Mouse (Mus musculus) liver, embryonic 15.5 days (tissue): ENCODE data around the gene Col4a4. TPM values are rescaled to one million over a fixed set of nuclear protein-coding genes. Genes with fewer than 3 reads are reported as not detected.

ENCODE experiments used
- ATAC-seq: fragments of 200-750 bp; cut with Nextera tagmentation; 2 replicates; pipeline ENCODE4 v1.8.0; 2017; ENCODE audit warnings: moderate number of reproducible peaks, mild to moderate bottlenecking, moderate library complexity; ENCODE audit not compliant: insufficient read depth
- H3K27ac ChIP-seq: fragments of 300-500 bp; sonication (generic); replicated peaks from 2 replicates; pipeline ENCODE4 v1.5.1; 2015; ENCODE audit warnings: mild to moderate bottlenecking, inconsistent platforms
- H3K27me3 ChIP-seq: fragments of 300-500 bp; sonication (generic); 2 replicates; pipeline ENCODE4 v1.6.1; 2015; ENCODE audit warnings: mild to moderate bottlenecking, inconsistent platforms
- H3K36me3 ChIP-seq: fragments of 300-500 bp; sonication (generic); replicated peaks from 2 replicates; pipeline ENCODE4 v1.6.1; 2015; ENCODE audit warnings: moderate library complexity, mild to moderate bottlenecking, inconsistent platforms
- H3K4me1 ChIP-seq: fragments of 300-500 bp; sonication (generic); replicated peaks from 2 replicates; pipeline ENCODE4 v1.6.1; 2015; ENCODE audit warnings: inconsistent platforms
- H3K4me2 ChIP-seq: fragments of 300-500 bp; sonication (generic); 2 replicates; pipeline ENCODE4 v1.6.1; 2015; ENCODE audit warnings: moderate library complexity, mild to moderate bottlenecking, inconsistent platforms
- H3K4me3 ChIP-seq: fragments of 300-500 bp; sonication (generic); replicated peaks from 2 replicates; pipeline ENCODE4 v1.5.1; 2015; ENCODE audit warnings: mild to moderate bottlenecking, inconsistent platforms
- H3K9ac ChIP-seq: fragments of 300-500 bp; sonication (generic); 2 replicates; pipeline ENCODE4 v1.6.1; 2015; ENCODE audit warnings: moderate library complexity, mild to moderate bottlenecking, inconsistent platforms
- H3K9me3 ChIP-seq: fragments of 300-500 bp; sonication (generic); replicated peaks from 2 replicates; pipeline ENCODE4 v1.6.1; 2016; ENCODE audit warnings: inconsistent platforms
- WGBS: fragments of 180-500 bp; shearing (Covaris S2); methylation state at CpG from one replicate; pipeline ENCODE4 v1.1.7; 2015; ENCODE audit warnings: mixed read lengths; ENCODE audit not compliant: insufficient replicate concordance; 5-methylcytosine and 5-hydroxymethylcytosine counted together
- polyA plus RNA-seq: library from polyadenylated mRNA; unstranded; fragments of >200 nt; fragmentation: Nextera tagmentation; extraction: Ambion mirVana; gene quantifications from 2 replicates; pipeline ENCODE4 v1.2.1, GENCODE M21; 2015

The Col4a4 gene
- polyA plus RNA-seq, 1 experiment from 2014 or later = 0.14 TPM

DNA sequence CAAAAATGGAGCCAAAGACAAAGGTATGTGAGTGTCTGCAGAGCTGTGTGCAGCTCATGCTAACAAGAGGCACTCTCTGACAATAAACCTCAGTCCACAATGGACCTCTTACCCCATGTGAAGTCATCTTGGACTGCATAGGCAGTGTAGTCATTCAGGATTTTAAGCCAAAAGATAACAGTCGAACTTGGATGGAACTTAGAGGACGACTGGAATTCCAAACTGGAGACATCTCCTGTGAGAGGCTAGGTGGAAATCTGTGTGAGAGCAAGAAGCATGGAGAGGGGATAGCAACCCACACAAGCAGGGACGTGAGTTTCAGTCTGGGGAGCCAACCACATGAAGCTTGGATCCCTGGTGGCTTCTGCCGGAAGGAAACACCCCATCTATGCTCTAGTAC, 136.8 kb downstream of the Col4a4 start:
- 65% methylated on average over 4 of the region's 4 CpGs for WGBS
- Histone ChIP-seq H3K9me3 (no peaks in the 10 kb centered on the region), H3K4me1 (no peaks in the 10 kb centered on the region), H3K9ac (no peak overlapping the region), H3K4me2 (no peak overlapping the region), H3K27ac (no peak overlapping the region), H3K36me3 (no peaks in the 10 kb centered on the region), H3K27me3 (no peaks in the 10 kb centered on the region), H3K4me3 (no peak overlapping the region)
- no peak for ATAC-seq

DNA sequence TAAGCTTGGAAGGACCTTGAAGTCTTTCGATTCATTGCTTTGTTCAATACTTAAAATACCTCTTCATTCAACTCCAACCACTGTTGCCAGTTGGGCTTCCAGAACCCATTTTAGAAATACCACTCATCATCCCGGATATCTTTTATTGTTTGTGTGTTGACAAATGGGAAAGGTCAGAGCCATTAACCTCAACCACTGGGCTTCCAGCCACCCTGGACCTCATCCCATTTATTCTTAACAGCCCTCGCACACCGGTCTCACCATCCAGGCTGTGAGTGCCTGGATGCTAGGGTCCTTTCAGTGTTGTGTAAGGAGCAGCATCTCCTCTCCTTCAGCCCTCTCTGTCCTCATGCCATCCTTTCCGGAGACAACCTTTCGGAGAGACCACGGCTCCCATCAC, 140.6 kb downstream of the Col4a4 start:
- Histone ChIP-seq H3K4me3 (no peak overlapping the region), H3K27ac (no peak overlapping the region), H3K36me3 (no peaks in the 10 kb centered on the region), H3K4me1 (no peaks in the 10 kb centered on the region), H3K27me3 (no peaks in the 10 kb centered on the region), H3K9me3 (no peaks in the 10 kb centered on the region), H3K4me2 (no peak overlapping the region), H3K9ac (no peak overlapping the region)
- no peak for ATAC-seq
- WGBS = 78% methylated on average over 7 of the region's 7 CpGs

DNA sequence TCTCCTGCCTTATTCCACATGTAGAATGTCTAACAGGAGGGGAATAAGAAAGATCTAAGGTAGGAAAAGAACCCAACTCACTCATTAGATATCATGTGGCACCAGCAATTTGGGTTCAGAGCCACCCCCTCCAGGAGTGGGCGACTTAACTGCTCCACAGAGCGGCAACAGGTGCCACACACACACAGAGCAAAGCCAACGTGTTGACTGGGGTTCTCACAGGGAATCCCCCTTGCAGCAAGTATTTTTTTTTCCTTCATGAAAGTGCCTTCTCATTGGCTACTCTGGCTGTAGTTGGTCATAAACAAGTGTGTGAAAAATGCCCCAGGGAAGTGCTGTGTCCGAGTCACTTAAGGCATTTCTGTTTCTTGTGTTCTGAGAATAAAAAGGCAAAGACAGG, 143.1 kb downstream of the Col4a4 start:
- no peaks in the 10 kb centered on the region for H3K4me1 ChIP-seq
- H3K27me3 ChIP-seq = no peaks in the 10 kb centered on the region
- no peak overlapping the region for H3K4me3 ChIP-seq
- no peak overlapping the region for H3K4me2 ChIP-seq
- no peak overlapping the region for H3K27ac ChIP-seq
- ATAC-seq = no peak
- no peak overlapping the region for H3K9ac ChIP-seq
- WGBS = 59% methylated on average over 4 of the region's 4 CpGs
- H3K36me3 ChIP-seq = no peaks in the 10 kb centered on the region
- H3K9me3 ChIP-seq = no peaks in the 10 kb centered on the region

- H3K27ac ChIP-seq = no peak overlapping the region
- ATAC-seq = no peak
- no peaks in the 10 kb centered on the region for H3K27me3 ChIP-seq
- no peaks in the 10 kb centered on the region for H3K4me1 ChIP-seq
- no peak overlapping the region for H3K4me3 ChIP-seq
- no peak overlapping the region for H3K4me2 ChIP-seq
- no peak overlapping the region for H3K9ac ChIP-seq
- WGBS = 67% methylated on average over 1 of the region's 1 CpGs
- no peaks in the 10 kb centered on the region for H3K9me3 ChIP-seq
- H3K36me3 ChIP-seq = no peaks in the 10 kb centered on the region
Measured at GRCm38 (mm10) chr1:82440123-82440522, 146.5 kb downstream of the Col4a4 start.

- no peak overlapping the region for H3K27ac ChIP-seq
- no peak overlapping the region for H3K9ac ChIP-seq
- no peak overlapping the region for H3K4me3 ChIP-seq
- WGBS = 73% methylated on average over 3 of the region's 3 CpGs
- no peaks in the 10 kb centered on the region for H3K9me3 ChIP-seq
- no peaks in the 10 kb centered on the region for H3K36me3 ChIP-seq
- ATAC-seq = no peak
- H3K27me3 ChIP-seq = no peaks in the 10 kb centered on the region
- H3K4me2 ChIP-seq = no peak overlapping the region
- no peaks in the 10 kb centered on the region for H3K4me1 ChIP-seq
Measured at GRCm38 (mm10) chr1:82437273-82437672, 149.4 kb downstream of the Col4a4 start.

DNA sequence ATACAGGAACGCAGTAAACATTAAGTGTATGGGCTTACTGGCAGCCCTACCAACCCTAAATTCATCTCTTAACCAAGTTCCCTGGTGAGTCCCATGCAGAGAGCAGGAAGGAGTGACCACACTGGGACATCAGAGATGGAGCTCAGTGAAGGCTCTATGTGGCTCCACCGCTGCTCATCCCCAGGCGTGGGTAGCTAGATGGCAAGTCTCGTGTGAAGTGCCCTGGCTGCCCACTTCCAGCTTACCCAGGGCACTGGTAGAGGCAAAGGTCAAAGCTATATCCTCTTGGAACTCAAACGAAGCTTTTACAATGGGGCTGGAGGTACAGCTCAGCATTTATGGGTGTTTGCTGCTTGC, 153.0 kb downstream of the Col4a4 start:
- WGBS = 64% methylated on average over 5 of the region's 5 CpGs
- no peak for ATAC-seq
- H3K9me3 ChIP-seq = no peaks in the 10 kb centered on the region
- H3K27me3 ChIP-seq = no peaks in the 10 kb centered on the region
- no peak overlapping the region for H3K4me2 ChIP-seq
- H3K4me1 ChIP-seq = no peaks in the 10 kb centered on the region
- no peak overlapping the region for H3K4me3 ChIP-seq
- H3K36me3 ChIP-seq = no peaks in the 10 kb centered on the region
- no peak overlapping the region for H3K9ac ChIP-seq
- no peak overlapping the region for H3K27ac ChIP-seq

DNA sequence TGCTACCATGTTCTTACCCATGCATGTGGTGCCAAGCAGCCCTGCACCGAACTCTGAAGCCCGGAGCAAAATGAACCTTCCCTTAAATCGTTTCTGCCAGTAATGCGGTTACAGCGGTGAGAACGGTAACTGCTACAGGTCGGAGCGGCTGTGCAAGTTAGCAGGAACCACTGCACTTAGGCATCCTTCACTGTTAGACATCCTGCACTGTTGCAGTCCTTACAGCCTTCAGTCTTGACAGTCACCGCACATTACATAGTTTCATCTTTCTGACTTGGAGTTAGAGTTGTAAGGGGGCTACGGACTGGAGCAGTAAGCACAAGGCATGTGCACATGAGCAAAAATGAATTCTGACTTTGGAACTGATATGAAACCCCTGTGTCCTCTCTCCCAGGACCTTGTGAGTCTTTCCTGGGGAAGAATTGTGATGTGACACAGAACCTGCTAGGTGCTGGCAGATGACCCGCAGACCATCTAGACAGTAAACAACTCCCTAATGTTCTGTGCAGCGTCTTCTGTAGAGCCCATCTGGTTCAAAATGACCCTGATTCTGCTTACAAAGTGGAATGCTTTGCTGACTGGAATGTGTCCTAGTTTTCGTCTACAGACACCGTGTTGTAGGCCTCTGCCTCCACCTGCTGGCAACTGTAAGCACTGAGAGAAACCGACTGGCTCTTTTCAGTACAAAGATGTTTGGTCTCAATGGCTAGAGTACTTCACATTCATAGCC, 153.6 kb downstream of the Col4a4 start:
- no peak overlapping the region for H3K4me2 ChIP-seq
- H3K9me3 ChIP-seq = no peaks in the 10 kb centered on the region
- H3K36me3 ChIP-seq = no peaks in the 10 kb centered on the region
- no peaks in the 10 kb centered on the region for H3K27me3 ChIP-seq
- H3K9ac ChIP-seq = no peak overlapping the region
- no peak overlapping the region for H3K4me3 ChIP-seq
- H3K4me1 ChIP-seq = no peaks in the 10 kb centered on the region
- no peak overlapping the region for H3K27ac ChIP-seq
- 64% methylated on average over 15 of the region's 15 CpGs for WGBS
- ATAC-seq = no peak

DNA sequence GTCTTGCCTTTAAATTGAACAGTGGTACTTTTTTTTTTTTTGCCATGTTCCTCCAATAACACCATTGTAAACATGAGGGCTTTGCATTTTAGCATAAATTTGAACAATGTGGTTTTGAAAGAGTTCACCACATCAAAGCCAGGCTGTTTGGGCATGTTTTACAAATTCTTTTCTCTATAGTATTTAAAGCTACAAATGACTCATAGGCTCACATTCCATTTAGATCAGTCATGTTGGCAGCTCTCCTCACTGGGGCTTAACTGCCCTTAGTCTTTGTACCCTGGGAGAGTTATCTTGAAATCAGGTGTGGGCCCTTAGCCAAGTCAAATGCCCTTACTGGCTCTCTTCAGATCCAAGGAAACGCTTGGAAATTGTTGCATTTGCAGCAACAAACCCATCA, 157.6 kb downstream of the Col4a4 start:
- WGBS = 36% methylated on average over 1 of the region's 1 CpGs
- no peaks in the 10 kb centered on the region for H3K36me3 ChIP-seq
- no peaks in the 10 kb centered on the region for H3K4me1 ChIP-seq
- H3K9ac ChIP-seq = no peak overlapping the region
- ATAC-seq = no peak
- H3K4me3 ChIP-seq = no peak overlapping the region
- H3K27me3 ChIP-seq = no peaks in the 10 kb centered on the region
- H3K4me2 ChIP-seq = no peak overlapping the region
- H3K27ac ChIP-seq = no peak overlapping the region
- H3K9me3 ChIP-seq = no peaks in the 10 kb centered on the region

DNA sequence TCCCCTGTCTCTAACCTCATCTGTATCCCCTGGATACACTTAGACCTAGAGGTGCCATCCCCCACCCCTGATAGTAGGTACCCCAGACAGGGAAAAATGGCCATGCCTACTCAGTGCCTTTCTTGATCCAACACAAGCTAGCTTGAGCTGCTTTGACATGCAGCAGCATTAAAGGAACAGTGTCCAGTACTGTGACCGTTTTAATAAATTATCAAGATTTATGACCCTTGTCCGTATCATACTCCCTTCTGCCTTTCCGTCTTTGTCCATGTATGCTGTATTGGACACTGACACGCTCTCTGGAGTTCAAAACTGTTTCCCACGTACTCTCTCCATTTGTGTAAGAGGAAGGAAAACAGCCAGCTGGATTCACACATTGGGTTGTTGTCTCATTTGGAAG, 158.9 kb downstream of the Col4a4 start:
- no peak for ATAC-seq
- H3K4me1 ChIP-seq = no peaks in the 10 kb centered on the region
- no peak overlapping the region for H3K4me3 ChIP-seq
- H3K4me2 ChIP-seq = no peak overlapping the region
- no peak overlapping the region for H3K27ac ChIP-seq
- no peaks in the 10 kb centered on the region for H3K9me3 ChIP-seq
- WGBS = 79% methylated on average over 5 of the region's 5 CpGs
- no peak overlapping the region for H3K9ac ChIP-seq
- no peaks in the 10 kb centered on the region for H3K36me3 ChIP-seq
- no peaks in the 10 kb centered on the region for H3K27me3 ChIP-seq

GRCm38 (mm10) chr1:82415641-82416040, 171.0 kb downstream of the Col4a4 start:
- no peak overlapping the region for H3K4me2 ChIP-seq
- no peak overlapping the region for H3K27ac ChIP-seq
- no peaks in the 10 kb centered on the region for H3K4me1 ChIP-seq
- H3K27me3 ChIP-seq = no peaks in the 10 kb centered on the region
- WGBS = 60% methylated on average over 4 of the region's 4 CpGs
- H3K9me3 ChIP-seq = no peaks in the 10 kb centered on the region
- H3K4me3 ChIP-seq = no peak overlapping the region
- H3K9ac ChIP-seq = no peak overlapping the region
- no peaks in the 10 kb centered on the region for H3K36me3 ChIP-seq
- no peak for ATAC-seq

- ATAC-seq = no peak
- Histone ChIP-seq H3K27me3 (no peaks in the 10 kb centered on the region), H3K4me2 (no peak overlapping the region), H3K36me3 (no peaks in the 10 kb centered on the region), H3K9ac (no peak overlapping the region), H3K9me3 (no peaks in the 10 kb centered on the region), H3K27ac (no peak overlapping the region), H3K4me3 (no peak overlapping the region), H3K4me1 (no peaks in the 10 kb centered on the region)
- 74% methylated on average over 3 of the region's 3 CpGs for WGBS
Measured at GRCm38 (mm10) chr1:82414434-82415045, 172.1 kb downstream of the Col4a4 start.

GRCm38 (mm10) chr1:82412085-82412484, 174.6 kb downstream of the Col4a4 start:
- whole genome bisulfite sequencing = 40% methylated on average over 4 of the region's 4 CpGs
- no peaks in the 10 kb centered on the region for H3K4me1 ChIP-seq
- no peak overlapping the region for H3K9ac ChIP-seq
- no peaks in the 10 kb centered on the region for H3K36me3 ChIP-seq
- H3K27ac ChIP-seq = no peak overlapping the region
- no peaks in the 10 kb centered on the region for H3K9me3 ChIP-seq
- H3K27me3 ChIP-seq = no peaks in the 10 kb centered on the region
- no peak overlapping the region for H3K4me2 ChIP-seq
- no peak for ATAC-seq
- no peak overlapping the region for H3K4me3 ChIP-seq
